Mouse (Mus musculus) intestine, embryonic 14.5 days (tissue): ENCODE results near the gene Ufl1. TPM values are rescaled to one million over a fixed set of nuclear protein-coding genes. Genes with fewer than 3 reads are reported as not detected.
"Not testable (repeated sequence)": the region's sequence is repeated elsewhere in the genome, so short reads cannot be mapped to it uniquely, and the experiment has no call there.

Experiments
- ATAC-seq: fragments of 200-750 bp; cut with Nextera tagmentation; replicated peaks from 2 replicates; pipeline ENCODE4 v1.8.0; 2017; ENCODE audit warnings: low read depth, moderate number of reproducible peaks, moderate TSS enrichment, moderate library complexity; ENCODE audit not compliant: low FRiP score, low TSS enrichment
- DNase-seq: peaks from one replicate; pipeline ENCODE4 v3.0.0-alpha.2; 2018; ENCODE audit warnings: low spot score
- H3K27ac ChIP-seq: fragments of 300-500 bp; sonication (generic); 2 replicates; pipeline ENCODE4 v1.5.1; 2014; ENCODE audit warnings: low read depth, mild to moderate bottlenecking, control low read depth
- H3K27me3 ChIP-seq: fragments of 300-500 bp; sonication (generic); replicated peaks from 2 replicates; pipeline ENCODE4 v1.6.1; 2014; ENCODE audit warnings: low read length, control low read depth; ENCODE audit not compliant: control insufficient read depth, insufficient read depth
- H3K36me3 ChIP-seq: fragments of 300-500 bp; sonication (generic); 2 replicates; pipeline ENCODE4 v1.6.1; 2014; ENCODE audit warnings: low read length, control low read depth; ENCODE audit not compliant: control insufficient read depth, insufficient read depth
- H3K4me1 ChIP-seq: fragments of 300-500 bp; sonication (generic); replicated peaks from 2 replicates; pipeline ENCODE4 v1.6.1; 2014; ENCODE audit warnings: low read length, control low read depth, mixed read lengths; ENCODE audit not compliant: control insufficient read depth, insufficient read depth
- H3K4me2 ChIP-seq: fragments of 300-500 bp; sonication (generic); 2 replicates; pipeline ENCODE4 v1.6.1; 2014; ENCODE audit warnings: low read length
- H3K4me3 ChIP-seq: fragments of 300-500 bp; sonication (generic); 2 replicates; pipeline ENCODE4 v1.5.1; 2014; ENCODE audit warnings: low read depth, low read length, control low read depth, mixed read lengths
- H3K9ac ChIP-seq: fragments of 300-500 bp; sonication (generic); 2 replicates; pipeline ENCODE4 v1.6.1; 2014; ENCODE audit warnings: mild to moderate bottlenecking, low read length
- H3K9me3 ChIP-seq: fragments of 300-500 bp; sonication (generic); 2 replicates; pipeline ENCODE4 v1.6.1; 2016; ENCODE audit warnings: low read length, control low read depth; ENCODE audit not compliant: control insufficient read depth
- WGBS: fragments of 180-500 bp; shearing (Covaris S2); extraction: QIAGEN DNeasy Blood & Tissue Kit; methylation state at CpG from one replicate; pipeline ENCODE4 v1.1.7; 2014; 5-methylcytosine and 5-hydroxymethylcytosine counted together
- polyA plus RNA-seq: library from polyadenylated mRNA; unstranded; fragments of >200 nt; fragmentation: Nextera tagmentation; extraction: Ambion mirVana; gene quantifications from 2 replicates; pipeline ENCODE4 v1.2.1, GENCODE M21; 2014

Gene Ufl1
- polyA plus RNA-seq, 1 experiment from 2014 or later: 45.0 TPM

- Histone ChIP-seq H3K27ac (no peak overlapping the region), H3K4me1 (no peaks in the 10 kb centered on the region), H3K9me3 (no peaks in the 10 kb centered on the region), H3K4me3 (no peak overlapping the region), H3K4me2 (no peak overlapping the region), H3K36me3 (peaks cover 79% of the 10 kb centered on the region), H3K9ac (no peak overlapping the region), H3K27me3 (no peaks in the 10 kb centered on the region)
- 80% methylated on average over 3 of the region's 3 CpGs for WGBS
- ATAC-seq (no peak), DNase-seq (no peak)
Measured at GRCm38 (mm10) chr4:25267144-25267543, 14.5 kb downstream of the Ufl1 start.

GRCm38 (mm10) chr4:25257822-25258398 is 23.7 kb downstream of the Ufl1 start:
- 90% methylated on average over 7 of the region's 7 CpGs for WGBS
- Histone ChIP-seq H3K27me3 (no peaks in the 10 kb centered on the region), H3K4me2 (no peak overlapping the region), H3K4me3 (no peak overlapping the region), H3K36me3 (peaks cover 64% of the 10 kb centered on the region), H3K27ac (no peak overlapping the region), H3K4me1 (no peaks in the 10 kb centered on the region), H3K9ac (no peak overlapping the region), H3K9me3 (no peaks in the 10 kb centered on the region)
- no peak for DNase-seq
- no peak for ATAC-seq

GRCm38 (mm10) chr4:25242776-25243175 is 38.8 kb downstream of the Ufl1 start, which contains the start of gene Fhl5:
Gene Fhl5 (minus strand): TSS chr4:25242876.
- ATAC-seq (no peak), DNase-seq (no peak)
- H3K27ac ChIP-seq: no peak within 1 kb of the TSS
- no peaks in the 10 kb centered on the region for H3K27me3 ChIP-seq
- no peak within 1 kb of the TSS for H3K4me3 ChIP-seq
- H3K9ac ChIP-seq: no peak within 1 kb of the TSS
- H3K4me1 ChIP-seq: no peaks in the 10 kb centered on the region
- 94% methylated on average over 3 of the region's 3 CpGs for WGBS
- no peak within 1 kb of the TSS for H3K4me2 ChIP-seq
- no peaks in the 10 kb centered on the region for H3K36me3 ChIP-seq
- H3K9me3 ChIP-seq: no peaks in the 10 kb centered on the region

GRCm38 (mm10) chr4:25235663-25236062 is 46.0 kb downstream of the Ufl1 start:
- not testable (repeated sequence) for H3K9me3 ChIP-seq, DNase-seq, ATAC-seq

GRCm38 (mm10) chr4:25233767-25234166 is 47.9 kb downstream of the Ufl1 start:
- H3K27ac ChIP-seq, H3K9me3 ChIP-seq, H3K4me2 ChIP-seq, H3K36me3 ChIP-seq, H3K9ac ChIP-seq, H3K4me1 ChIP-seq, H3K27me3 ChIP-seq, ATAC-seq, DNase-seq, H3K4me3 ChIP-seq: not testable (repeated sequence)
- 90% methylated on average over 1 of the region's 1 CpGs for WGBS

More at GRCm38 (mm10) chr4:25235663-25236062, 46.0 kb downstream of the Ufl1 start:
- not testable (repeated sequence) for H3K36me3 ChIP-seq, H3K4me2 ChIP-seq, H3K27me3 ChIP-seq, H3K4me1 ChIP-seq, H3K27ac ChIP-seq, H3K9ac ChIP-seq, H3K4me3 ChIP-seq
- WGBS: 80% methylated on average over 1 of the region's 1 CpGs

GRCm38 (mm10) chr4:25232546-25232945 is 49.1 kb downstream of the Ufl1 start:
- WGBS: 91% methylated on average over 3 of the region's 3 CpGs
- ATAC-seq: no peak

GRCm38 (mm10) chr4:25227527-25227926 is 54.1 kb downstream of the Ufl1 start:
- no peak overlapping the region for H3K4me2 ChIP-seq
- ATAC-seq (no peak), DNase-seq (no peak)
- H3K4me3 ChIP-seq: no peak overlapping the region
- WGBS: 42% methylated on average over 1 of the region's 1 CpGs
- H3K27me3 ChIP-seq: no peaks in the 10 kb centered on the region
- H3K9ac ChIP-seq: no peak overlapping the region
- H3K27ac ChIP-seq: no peak overlapping the region
- H3K36me3 ChIP-seq: no peaks in the 10 kb centered on the region
- H3K9me3 ChIP-seq: no peaks in the 10 kb centered on the region
- no peaks in the 10 kb centered on the region for H3K4me1 ChIP-seq

More at GRCm38 (mm10) chr4:25232546-25232945, 49.1 kb downstream of the Ufl1 start:
- Histone ChIP-seq H3K4me1 (no peaks in the 10 kb centered on the region), H3K4me3 (no peak overlapping the region), H3K9ac (no peak overlapping the region), H3K9me3 (no peaks in the 10 kb centered on the region), H3K36me3 (no peaks in the 10 kb centered on the region), H3K27me3 (no peaks in the 10 kb centered on the region), H3K4me2 (no peak overlapping the region), H3K27ac (no peak overlapping the region)
- DNase-seq: no peak

GRCm38 (mm10) chr4:25221927-25222326 is 59.7 kb downstream of the Ufl1 start:
- no peaks in the 10 kb centered on the region for H3K36me3 ChIP-seq
- H3K27me3 ChIP-seq: no peaks in the 10 kb centered on the region
- ATAC-seq (no peak), DNase-seq (no peak)
- no peak overlapping the region for H3K27ac ChIP-seq
- no peak overlapping the region for H3K4me3 ChIP-seq
- no peak overlapping the region for H3K9ac ChIP-seq
- no peak overlapping the region for H3K4me2 ChIP-seq
- H3K4me1 ChIP-seq: no peaks in the 10 kb centered on the region
- no peaks in the 10 kb centered on the region for H3K9me3 ChIP-seq

- ATAC-seq (no peak), DNase-seq (no peak)
- no peaks in the 10 kb centered on the region for H3K4me1 ChIP-seq
- H3K4me2 ChIP-seq: no peak overlapping the region
- 52% methylated on average over 5 of the region's 5 CpGs for WGBS
- H3K27ac ChIP-seq: no peak overlapping the region
- H3K9me3 ChIP-seq: no peaks in the 10 kb centered on the region
- H3K4me3 ChIP-seq: no peak overlapping the region
- H3K36me3 ChIP-seq: no peaks in the 10 kb centered on the region
- no peak overlapping the region for H3K9ac ChIP-seq
- H3K27me3 ChIP-seq: no peaks in the 10 kb centered on the region
Measured at GRCm38 (mm10) chr4:25213451-25213850, 68.2 kb downstream of the Ufl1 start.
